Mouse (Mus musculus): Measurements from ENCODE around the gene Kti12. TPM values are rescaled to one million over a fixed set of nuclear protein-coding genes. Genes with fewer than 3 reads are reported as not detected.

The Kti12 gene
- polyA plus RNA-seq, 1 experiment from 2014 or later: 52.5 TPM

DNA sequence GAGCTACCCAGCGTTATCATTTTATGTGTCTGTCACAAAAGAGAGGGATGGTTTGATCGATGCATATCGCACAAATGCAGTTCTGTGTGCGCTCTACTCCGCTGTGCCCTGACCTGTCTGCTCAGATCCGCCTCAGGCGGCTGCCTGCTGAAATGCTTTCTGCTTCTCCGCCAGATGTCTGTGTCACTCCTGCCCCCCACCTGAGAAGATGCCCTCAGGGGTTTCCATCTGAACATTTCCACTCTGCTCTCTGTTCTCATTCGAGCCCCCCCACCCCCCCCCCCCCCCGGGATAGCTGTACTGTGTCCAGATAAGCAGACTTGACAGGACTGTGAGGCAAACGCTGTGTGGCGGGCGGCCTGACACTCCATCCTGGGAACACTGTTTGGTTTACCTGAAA, 36.2 kb downstream of the Kti12 start:
- Histone ChIP-seq H3K4me3 (no peak overlapping the region), H3K27me3 (ENCODE audit: insufficient read depth, poor library complexity, severe bottlenecking) (peaks cover 13% of the 10 kb centered on the region), H3K27ac (no peak overlapping the region), H3K36me3 (no peaks in the 10 kb centered on the region), H3K9me3 (no peaks in the 10 kb centered on the region), H3K4me1 (replicated peaks) (peaks cover 17% of the 10 kb centered on the region; the same call in 1 of the 2 replicates)
- WGBS: 56% methylated on average over 13 of the region's 13 CpGs
- DNase-seq (ENCODE audit: low spot score): no peak

DNA sequence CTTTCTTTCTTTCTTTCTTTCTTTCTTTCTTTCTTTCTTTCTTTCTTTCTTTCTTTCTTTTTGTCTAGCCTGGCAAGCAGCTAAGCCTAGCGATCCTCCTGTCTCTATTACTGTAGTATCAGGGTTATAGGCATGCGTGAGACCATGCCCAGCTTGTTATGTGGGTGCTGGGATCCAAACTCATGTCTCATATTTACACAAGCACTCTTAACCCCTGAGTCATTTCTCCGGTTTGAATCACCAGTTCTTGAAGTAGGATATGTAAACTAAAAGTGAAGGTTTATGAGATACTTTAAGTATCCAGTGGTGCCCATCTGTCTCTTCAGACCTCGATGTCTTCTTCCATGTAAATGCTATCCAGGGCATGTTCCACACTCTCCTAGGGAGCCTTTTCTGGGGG, 39.9 kb downstream of the Kti12 start:
- no peaks in the 10 kb centered on the region for H3K36me3 ChIP-seq
- H3K27ac ChIP-seq: no peak overlapping the region
- H3K4me3 ChIP-seq: no peak overlapping the region
- H3K9me3 ChIP-seq: no peaks in the 10 kb centered on the region
- 87% methylated on average over 4 of the region's 4 CpGs for WGBS
- DNase-seq (ENCODE audit: low spot score): no peak
- no peaks in the 10 kb centered on the region for H3K27me3 ChIP-seq (ENCODE audit: insufficient read depth, poor library complexity, severe bottlenecking)
- 0 out of 2 replicates have a peak, but pooled peaks cover 5% of the 10 kb centered on the region for H3K4me1 ChIP-seq (replicated peaks)

DNA sequence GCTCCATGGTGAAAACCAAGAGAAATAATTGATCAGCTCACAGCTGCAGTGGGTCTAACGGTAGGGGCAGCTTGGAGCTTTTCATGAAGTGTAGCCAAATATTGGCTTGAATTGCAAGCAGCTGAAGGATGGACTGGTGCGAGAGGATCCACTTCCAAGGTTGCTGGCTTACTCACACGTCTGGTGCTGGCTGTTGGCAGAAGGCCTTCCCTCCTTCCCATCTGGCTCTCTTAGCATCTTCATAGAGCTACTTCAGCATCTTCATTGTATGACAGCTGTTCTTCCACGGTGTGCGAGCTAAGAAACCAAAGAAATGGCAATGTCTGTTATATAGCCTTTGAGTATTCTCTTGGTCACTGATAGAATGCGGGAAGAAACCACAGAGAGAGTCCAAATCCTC, 43.3 kb downstream of the Kti12 start:
- WGBS: 88% methylated on average over 6 of the region's 6 CpGs

More for the DNA sequence above, 43.3 kb downstream of the Kti12 start:
- no peaks in the 10 kb centered on the region for H3K4me1 ChIP-seq (replicated peaks)
- DNase-seq (ENCODE audit: low spot score): no peak
- H3K36me3 ChIP-seq: no peaks in the 10 kb centered on the region
- H3K27me3 ChIP-seq (ENCODE audit: insufficient read depth, poor library complexity, severe bottlenecking): no peaks in the 10 kb centered on the region
- no peak overlapping the region for H3K4me3 ChIP-seq
- H3K27ac ChIP-seq: no peak overlapping the region
- H3K9me3 ChIP-seq: no peaks in the 10 kb centered on the region

Other genes with a start within 250 kb of the Kti12 start
- gene Cc2d1b, start 227.8 kb upstream of the Kti12 start, polyA plus RNA-seq (2016; fragmentation: Nextera tagmentation; extraction: Ambion mirVana): 24.8 and 26.6 TPM in 2 replicates
- 1.6 and 2.0 TPM in 2 replicates for gene 3110021N24Rik, start 128.1 kb upstream of the Kti12 start, polyA plus RNA-seq (2016; fragmentation: Nextera tagmentation; extraction: Ambion mirVana)
- 4.2 and 4.9 TPM in 2 replicates for gene Zfyve9, start 67.0 kb upstream of the Kti12 start, polyA plus RNA-seq (2016; fragmentation: Nextera tagmentation; extraction: Ambion mirVana)
- 198 and 208 TPM in 2 replicates for gene Btf3l4, start 14.2 kb upstream of the Kti12 start, polyA plus RNA-seq (2016; fragmentation: Nextera tagmentation; extraction: Ambion mirVana)
- gene Txndc12, start 13.2 kb upstream of the Kti12 start, polyA plus RNA-seq (2016; fragmentation: Nextera tagmentation; extraction: Ambion mirVana): 104 and 106 TPM in 2 replicates
- gene A730015C16Rik, start 834 bp downstream of the Kti12 start, polyA plus RNA-seq (2016; fragmentation: Nextera tagmentation; extraction: Ambion mirVana): 1.5 and 1.8 TPM in 2 replicates
- 26.1 and 33.9 TPM in 2 replicates for gene Rab3b, start 31.3 kb downstream of the Kti12 start, polyA plus RNA-seq (2016; fragmentation: Nextera tagmentation; extraction: Ambion mirVana)
- 67.0 and 69.2 TPM in 2 replicates for gene Nrd1, start 152.9 kb downstream of the Kti12 start, polyA plus RNA-seq (2016; fragmentation: Nextera tagmentation; extraction: Ambion mirVana)